Mouse (Mus musculus): ENCODE measurements around the gene Usp6nl. TPM values are rescaled to one million over a fixed set of nuclear protein-coding genes. Genes with fewer than 3 reads are reported as not detected.

Usp6nl gene
- total RNA-seq (2021) = 1 to 10 TPM; 3.5 to 3.6 TPM
- long read RNA-seq, experiment 1 = 0 reads
- long read RNA-seq, experiment 2, partial matches to known transcripts = 0 of 3 reads
- long read RNA-seq, experiment 2, other reads (novel, unspliced or antisense) = 3 of 3 reads

- peak; percentile 86 to 87 for DNase-seq
- intact Hi-C loops (cut with DNase I) = loop anchor here (5.0 kb wide), 1 partner anchor 65 kb away; no protein-coding TSS in a partner anchor
Measured at GRCm38 (mm10) chr2:6322376-6322901, at the start of gene Usp6nl. Gene Usp6nl, plus strand, starts transcription at chr2:6322667.

- no peak for DNase-seq
- intact Hi-C loops (cut with DNase I) = no loop called here
Measured at GRCm38 (mm10) chr2:6273392-6273845, 49.0 kb upstream of the Usp6nl start.

DNA sequence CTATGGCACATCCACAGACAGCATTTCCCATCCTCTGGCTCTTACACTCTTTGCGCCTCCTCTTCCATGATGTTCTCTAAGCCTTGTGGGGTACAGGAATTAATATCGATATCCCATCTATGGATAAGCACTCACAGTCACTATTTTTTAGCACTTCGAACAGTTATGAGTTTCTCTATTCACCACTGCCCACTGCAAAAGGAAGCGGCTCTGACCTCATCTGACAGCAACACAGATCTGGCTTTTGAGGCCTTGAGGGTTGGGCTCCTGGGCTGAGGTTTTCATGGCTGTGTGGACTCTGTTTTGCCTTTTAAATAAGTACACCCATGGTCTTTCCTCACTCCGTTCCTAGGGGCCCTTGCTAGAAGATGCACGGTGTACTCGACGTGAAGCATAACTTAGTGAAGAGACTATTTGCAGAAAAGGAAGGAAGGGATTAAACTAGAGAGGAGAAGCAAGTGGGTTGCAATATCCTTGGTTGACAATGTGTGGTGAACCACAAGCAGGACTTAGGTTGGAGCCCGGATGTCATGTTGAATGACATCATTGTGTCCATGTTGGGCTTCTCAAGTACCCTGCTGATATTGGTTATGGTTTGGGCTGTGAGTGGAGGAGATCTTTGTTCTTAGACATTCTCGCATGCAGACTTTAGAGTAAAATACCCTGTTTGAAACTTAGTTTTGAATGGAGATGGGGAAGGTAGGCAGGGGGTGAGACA lies 43.5 kb upstream of the Usp6nl start:
- intact Hi-C loops (cut with DNase I) = no loop called here
- DNase-seq = no peak

DNA sequence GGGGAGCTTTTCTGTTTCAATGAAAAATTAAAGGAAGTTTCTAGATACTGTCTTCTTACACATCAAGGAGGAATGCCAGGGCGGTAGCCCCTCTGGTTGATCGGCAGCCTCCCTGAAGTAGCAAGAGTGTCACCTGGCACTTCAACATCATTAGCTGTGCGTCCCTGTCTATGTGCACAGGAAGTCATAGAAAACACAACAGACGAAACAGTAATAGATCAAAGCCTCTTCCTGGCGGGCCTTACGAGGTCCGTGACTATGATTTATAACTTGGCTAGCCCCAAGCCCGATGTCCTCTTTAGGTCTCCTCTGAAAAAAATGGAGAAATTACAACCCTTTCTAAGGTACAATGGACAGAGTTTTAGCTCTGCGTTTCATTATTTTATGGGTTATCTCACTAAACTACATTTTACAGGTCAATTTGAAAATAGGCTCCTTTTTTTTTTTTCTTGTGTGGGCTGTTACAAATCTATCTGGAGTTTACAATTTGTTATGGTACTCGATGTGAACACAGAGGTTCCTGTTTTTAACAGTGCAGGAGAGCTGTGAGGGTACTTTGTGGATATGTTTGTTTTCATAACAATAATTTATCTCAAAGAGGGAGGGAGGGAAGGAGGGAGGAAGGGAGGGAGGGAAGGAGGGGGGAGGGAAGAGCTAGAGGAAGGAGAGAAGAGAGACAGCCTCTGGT lies 42.7 kb upstream of the Usp6nl start:
- intact Hi-C loops (cut with DNase I) = no loop called here
- no peak for DNase-seq

DNA sequence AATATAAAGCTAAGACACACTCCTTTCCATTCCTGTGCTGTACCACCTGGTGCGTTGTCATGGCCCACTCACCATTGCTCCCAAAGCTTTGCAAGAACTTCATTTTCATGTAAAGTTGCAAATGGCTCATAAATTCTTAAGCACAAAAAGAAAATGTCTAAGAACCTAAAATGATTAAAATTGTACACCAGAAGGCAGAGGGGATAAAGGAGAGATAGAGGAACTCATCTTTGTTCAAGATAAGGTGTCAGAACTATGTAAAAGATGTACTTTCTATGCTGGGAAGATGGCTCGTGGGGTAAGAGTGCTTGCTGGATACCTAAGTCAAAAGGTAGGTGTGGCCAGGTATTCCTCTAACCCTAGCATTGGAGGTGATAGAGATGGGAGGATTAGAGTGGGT lies 38.9 kb upstream of the Usp6nl start:
- DNase-seq = no peak
- intact Hi-C loops (cut with DNase I) = no loop called here

DNA sequence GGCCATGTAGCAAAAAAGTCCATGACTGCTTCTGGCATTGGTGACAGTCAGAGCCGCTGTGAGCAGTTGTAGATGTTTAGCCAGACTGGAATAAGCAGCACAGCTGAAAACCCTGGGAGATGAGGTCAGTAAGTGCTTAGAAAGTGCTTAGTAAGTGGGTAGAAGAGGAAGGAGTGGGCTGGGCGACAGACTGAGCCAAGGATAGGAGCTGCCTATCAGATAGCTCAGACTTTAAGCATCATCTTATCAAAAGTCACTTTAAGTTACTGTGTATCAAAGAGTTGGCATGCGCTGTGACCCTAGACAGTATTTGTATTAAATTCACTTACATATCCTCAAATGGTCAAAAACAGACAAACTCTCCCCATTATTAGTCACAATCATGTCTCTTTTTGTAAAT lies 37.7 kb upstream of the Usp6nl start:
- intact Hi-C loops (cut with DNase I) = no loop called here
- no peak for DNase-seq

DNA sequence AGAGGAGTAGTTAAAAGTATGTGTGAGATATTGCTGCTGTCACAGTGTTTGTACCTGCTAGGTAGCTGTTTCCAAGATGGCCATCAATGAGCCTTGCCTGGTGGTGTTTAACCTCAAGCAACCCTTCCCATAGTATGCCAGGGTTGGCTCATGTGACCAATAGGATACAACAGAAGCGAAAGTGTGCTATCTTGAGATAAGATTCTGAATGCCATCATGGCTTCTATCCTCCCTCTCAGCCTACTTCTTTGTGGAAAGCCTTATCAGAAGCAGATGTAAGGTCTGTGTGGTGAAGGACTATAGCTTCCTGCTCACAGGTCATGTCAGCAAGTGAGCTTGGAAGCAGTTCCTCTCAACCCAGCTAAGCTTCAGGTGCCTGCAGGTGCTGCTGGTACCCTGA lies 36.7 kb upstream of the Usp6nl start:
- DNase-seq = no peak
- intact Hi-C loops (cut with DNase I) = no loop called here

DNA sequence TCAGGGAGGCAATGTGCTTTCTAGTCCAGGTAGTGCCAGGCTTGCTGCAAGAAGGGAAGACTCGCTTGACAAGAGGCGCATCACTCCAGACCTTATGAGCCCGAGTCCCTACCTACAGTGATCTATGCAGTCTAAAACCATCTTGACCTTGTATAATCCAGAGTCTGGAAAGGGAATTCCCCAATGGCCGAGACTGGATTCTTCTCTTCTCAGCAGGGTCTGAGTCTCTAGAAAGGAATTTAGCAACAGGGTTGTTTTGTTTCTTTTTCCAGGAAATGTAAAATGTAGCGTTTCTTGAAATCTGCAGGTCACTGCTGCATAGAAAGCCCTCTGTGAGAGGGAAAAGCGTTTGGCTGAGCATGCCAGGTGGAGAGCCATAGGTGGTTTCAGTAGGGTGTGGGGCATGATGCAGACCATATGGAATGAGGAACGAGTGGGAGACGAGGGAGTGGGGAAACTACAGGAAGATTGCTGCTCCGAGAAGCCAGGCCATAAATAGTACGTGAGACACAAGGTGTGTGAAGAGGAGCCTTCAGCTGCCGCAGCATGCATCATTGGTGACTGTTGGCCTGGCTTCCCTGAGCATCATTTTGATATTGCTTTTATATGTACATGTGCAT lies 28.5 kb upstream of the Usp6nl start:
- intact Hi-C loops (cut with DNase I) = no loop called here
- no peak for DNase-seq

DNA sequence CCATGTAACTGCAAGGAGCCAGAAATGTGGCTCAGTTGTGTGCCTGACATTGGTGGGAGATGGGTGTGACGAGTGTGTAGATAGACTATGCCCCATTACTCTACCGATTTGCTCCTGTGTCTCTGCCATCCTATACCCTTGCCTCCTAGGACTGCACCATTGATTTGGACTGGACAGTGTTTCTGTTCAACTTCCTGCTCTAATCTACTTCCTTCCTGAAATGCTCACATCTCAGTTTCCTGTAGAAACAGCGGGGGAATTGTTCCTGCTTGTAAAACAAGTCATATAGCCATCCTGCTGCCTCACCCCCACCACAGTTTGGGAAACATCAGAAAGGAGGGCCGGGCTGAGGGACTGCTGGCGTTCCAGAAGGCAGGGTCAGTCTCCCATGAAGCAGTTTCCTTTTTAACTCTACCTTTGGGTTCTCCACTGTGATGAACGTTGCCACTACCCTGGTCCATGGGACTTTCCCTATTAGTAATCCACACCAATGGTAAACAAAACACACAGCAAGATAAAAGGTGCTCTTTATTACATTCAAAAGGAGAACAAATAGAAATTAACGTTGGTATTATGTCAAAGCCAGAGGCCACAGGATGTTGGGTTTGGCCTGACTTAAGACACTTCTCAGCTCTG lies 27.4 kb upstream of the Usp6nl start:
- intact Hi-C loops (cut with DNase I) = no loop called here
- no peak for DNase-seq

- intact Hi-C loops (cut with DNase I) = no loop called here
Measured at GRCm38 (mm10) chr2:6304768-6305167, 17.7 kb upstream of the Usp6nl start.

DNA sequence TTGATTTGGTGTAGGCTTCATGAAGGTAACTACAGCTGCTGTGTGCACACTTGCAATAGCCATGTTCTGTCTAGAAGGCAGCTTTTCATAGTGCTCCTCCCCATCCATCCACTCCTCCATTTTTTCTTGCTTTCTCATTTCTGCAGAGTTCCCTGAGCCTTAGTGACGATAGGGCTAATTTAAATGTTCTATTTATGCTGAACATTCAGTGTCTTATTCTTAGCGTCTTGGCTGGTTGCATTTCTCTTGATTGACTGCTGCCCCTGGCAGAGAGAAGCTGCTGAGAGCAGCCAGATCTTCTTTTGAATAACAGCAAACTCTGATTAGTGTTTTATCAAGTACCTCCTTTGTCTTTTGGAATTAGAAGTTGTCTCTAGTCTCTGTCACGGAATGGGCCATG lies 15.6 kb upstream of the Usp6nl start:
- intact Hi-C loops (cut with DNase I) = no loop called here
- DNase-seq = no peak

More at GRCm38 (mm10) chr2:6304768-6305167, 17.7 kb upstream of the Usp6nl start:
- no peak for DNase-seq

- no peak for DNase-seq
- intact Hi-C loops (cut with DNase I) = no loop called here
Measured at GRCm38 (mm10) chr2:6309373-6309821, 13.1 kb upstream of the Usp6nl start.

- intact Hi-C loops (cut with DNase I) = no loop called here
- no peak for DNase-seq
Measured at GRCm38 (mm10) chr2:6312764-6313163, 9.7 kb upstream of the Usp6nl start.

- DNase-seq = no peak
- intact Hi-C loops (cut with DNase I) = no loop called here
Measured at GRCm38 (mm10) chr2:6313733-6314132, 8.7 kb upstream of the Usp6nl start.

DNA sequence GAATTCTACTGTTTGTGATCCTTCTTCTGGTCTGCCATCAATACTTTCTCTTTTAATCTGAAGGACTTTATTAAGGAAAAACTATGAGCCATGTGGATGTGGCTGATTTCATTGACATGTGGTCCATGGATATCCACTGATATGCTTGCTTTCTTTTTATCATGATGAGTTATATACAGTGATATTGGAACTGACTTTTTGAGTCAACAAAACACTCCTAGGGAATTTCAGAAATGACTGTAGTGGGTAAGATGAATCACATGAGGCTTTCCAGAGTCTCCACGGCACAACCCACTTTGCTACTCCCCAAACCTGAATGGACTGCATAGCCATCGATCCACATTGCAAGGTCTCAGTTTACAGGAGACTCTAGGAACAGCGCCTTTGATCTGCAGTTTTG lies 2.3 kb upstream of the Usp6nl start:
- intact Hi-C loops (cut with DNase I) = loop anchor here (5.0 kb wide), 1 partner anchor 63 kb away; no protein-coding TSS in a partner anchor
- DNase-seq = no peak

GRCm38 (mm10) chr2:6321769-6322375 lies 595 bp upstream of the Usp6nl start:
- intact Hi-C loops (cut with DNase I) = loop anchor here (5.0 kb wide), 1 partner anchor 65 kb away; no protein-coding TSS in a partner anchor
- no peak for DNase-seq

GRCm38 (mm10) chr2:6322938-6323521 lies 563 bp downstream of the Usp6nl start:
- DNase-seq = peak; percentile 17 to 38
- intact Hi-C loops (cut with DNase I) = loop anchor here (5.0 kb wide), 1 partner anchor 66 kb away; no protein-coding TSS in a partner anchor

DNA sequence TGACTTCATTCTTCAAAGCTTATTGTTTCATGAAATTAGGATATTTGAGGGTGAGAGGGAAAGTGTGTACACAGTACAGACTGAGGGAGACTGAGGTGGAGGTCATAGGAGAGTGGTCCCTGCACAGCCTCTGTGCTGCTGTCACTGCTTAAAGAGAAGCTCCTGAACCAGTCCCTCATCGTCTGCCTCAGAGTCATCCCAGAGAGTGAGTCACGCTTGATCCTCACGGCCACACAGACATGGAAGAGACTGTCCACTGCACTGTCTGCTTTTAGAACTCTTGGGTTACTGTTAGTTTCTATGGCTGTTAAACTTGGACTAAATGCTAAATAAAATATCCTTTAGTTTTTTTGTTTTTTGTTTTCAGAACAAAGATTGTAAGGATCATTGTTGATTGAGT lies 3.2 kb downstream of the Usp6nl start:
- intact Hi-C loops (cut with DNase I) = no loop called here
- no peak for DNase-seq

- DNase-seq = no peak
Measured at GRCm38 (mm10) chr2:6328927-6329326, 6.5 kb downstream of the Usp6nl start.

DNA sequence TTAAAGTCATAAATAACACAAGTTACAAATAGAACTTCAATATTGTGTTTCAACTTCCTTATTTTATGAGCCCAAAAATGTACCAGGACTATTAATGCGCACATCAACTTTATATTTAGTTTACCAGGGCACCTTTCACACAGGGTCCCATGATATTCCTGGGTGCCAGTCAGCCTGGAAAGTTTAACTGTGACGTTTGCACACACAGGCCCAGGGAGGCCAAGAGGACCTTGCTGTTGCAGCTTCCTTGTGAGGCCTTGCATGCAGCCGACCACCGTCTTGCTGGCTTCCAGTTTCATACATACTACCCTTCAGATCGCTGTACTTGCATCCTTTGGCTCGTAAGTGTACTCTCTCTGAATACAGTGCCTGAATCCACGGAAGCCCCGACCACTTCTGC lies 8.3 kb downstream of the Usp6nl start:
- DNase-seq = no peak
- intact Hi-C loops (cut with DNase I) = no loop called here

More at GRCm38 (mm10) chr2:6328927-6329326, 6.5 kb downstream of the Usp6nl start:
- intact Hi-C loops (cut with DNase I) = no loop called here

All from gastrocnemius, postnatal 36 days (tissue).